Mouse (Mus musculus): Measurements from ENCODE around the gene Cspg5.

The Cspg5 gene

GRCm38 (mm10) chr9:110243221-110243833 lies at the start of gene Cspg5:
Cspg5 (plus strand) TSS chr9:110243783.
- DNase-seq (ENCODE audit: inconsistent ontology term) = no peak

- no peak for DNase-seq (ENCODE audit: inconsistent ontology term)
Observed at GRCm38 (mm10) chr9:110199870-110200269, 43.7 kb upstream of the Cspg5 start.

GRCm38 (mm10) chr9:110205526-110206404 lies 37.8 kb upstream of the Cspg5 start:
- peak; percentile 97 for DNase-seq (ENCODE audit: inconsistent ontology term)

DNA sequence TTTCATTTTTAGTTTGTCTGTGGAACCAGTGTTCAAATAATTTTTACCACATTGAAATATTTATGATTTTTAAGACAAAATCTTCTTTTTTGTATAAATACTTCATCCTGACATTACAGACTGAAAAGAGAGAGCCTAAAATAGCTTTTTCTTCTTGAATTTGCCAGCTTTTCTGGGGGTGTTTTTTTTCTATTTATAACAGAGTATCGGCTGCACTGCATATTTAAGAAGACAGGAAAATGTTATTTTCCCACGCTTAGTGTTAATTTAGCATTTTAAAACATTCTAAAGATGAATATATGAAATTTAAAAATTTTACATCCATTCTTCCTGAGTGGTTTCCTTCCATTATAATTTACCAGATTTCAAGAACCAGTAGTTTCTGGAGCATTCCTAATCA lies 37.1 kb upstream of the Cspg5 start:
- no peak for DNase-seq (ENCODE audit: inconsistent ontology term)

DNA sequence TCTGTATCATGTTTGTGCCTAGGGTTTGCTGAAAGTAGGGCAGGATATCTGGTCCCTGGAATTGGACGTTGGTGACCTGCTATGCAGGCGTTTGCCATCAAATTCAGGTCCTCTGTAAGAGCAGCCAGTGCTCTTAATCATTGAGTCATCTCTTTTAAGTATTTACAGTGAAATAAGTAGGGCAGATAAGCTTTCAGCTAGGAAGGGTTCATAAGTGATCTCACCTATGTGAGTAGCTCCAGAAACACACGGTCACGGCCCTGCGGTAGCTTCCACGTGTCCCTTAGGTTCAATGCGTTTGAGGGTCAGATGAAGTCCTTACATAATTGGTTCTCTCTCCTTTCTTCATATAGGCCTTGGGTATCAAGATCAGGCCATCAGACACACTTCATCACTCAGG lies 35.3 kb upstream of the Cspg5 start:
- no peak for DNase-seq (ENCODE audit: inconsistent ontology term)

DNA sequence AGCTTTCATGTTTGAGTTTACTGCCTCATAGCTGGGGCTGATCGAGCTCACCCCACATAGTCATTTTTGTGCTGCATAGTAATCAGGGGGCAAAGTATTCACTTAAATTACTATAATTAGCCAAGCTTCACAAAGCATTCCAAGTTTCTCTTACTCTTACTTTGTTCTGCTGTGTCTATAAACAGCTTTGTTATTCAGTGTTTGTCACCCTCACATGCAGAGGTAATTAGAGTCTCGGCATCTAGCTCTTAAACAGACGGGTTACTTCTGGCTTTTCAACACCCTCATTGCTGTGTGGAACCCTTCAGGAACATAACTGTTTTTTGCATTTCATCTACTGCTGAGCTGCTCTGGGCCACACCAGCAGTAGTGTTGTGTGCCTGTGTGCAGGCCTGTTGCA lies 34.6 kb upstream of the Cspg5 start:
- no peak for DNase-seq (ENCODE audit: inconsistent ontology term)

- DNase-seq (ENCODE audit: inconsistent ontology term) = no peak
Observed at GRCm38 (mm10) chr9:110224273-110224672, 19.3 kb upstream of the Cspg5 start.

GRCm38 (mm10) chr9:110226191-110226590 lies 17.4 kb upstream of the Cspg5 start:
- DNase-seq (ENCODE audit: inconsistent ontology term) = peak; percentile 64

- no peak for DNase-seq (ENCODE audit: inconsistent ontology term)
Observed at GRCm38 (mm10) chr9:110228671-110229070, 14.9 kb upstream of the Cspg5 start.

- no peak for DNase-seq (ENCODE audit: inconsistent ontology term)
Observed at GRCm38 (mm10) chr9:110229112-110229511, 14.5 kb upstream of the Cspg5 start.

GRCm38 (mm10) chr9:110229566-110230248 lies 13.9 kb upstream of the Cspg5 start:
- DNase-seq (ENCODE audit: inconsistent ontology term) = no peak

DNA sequence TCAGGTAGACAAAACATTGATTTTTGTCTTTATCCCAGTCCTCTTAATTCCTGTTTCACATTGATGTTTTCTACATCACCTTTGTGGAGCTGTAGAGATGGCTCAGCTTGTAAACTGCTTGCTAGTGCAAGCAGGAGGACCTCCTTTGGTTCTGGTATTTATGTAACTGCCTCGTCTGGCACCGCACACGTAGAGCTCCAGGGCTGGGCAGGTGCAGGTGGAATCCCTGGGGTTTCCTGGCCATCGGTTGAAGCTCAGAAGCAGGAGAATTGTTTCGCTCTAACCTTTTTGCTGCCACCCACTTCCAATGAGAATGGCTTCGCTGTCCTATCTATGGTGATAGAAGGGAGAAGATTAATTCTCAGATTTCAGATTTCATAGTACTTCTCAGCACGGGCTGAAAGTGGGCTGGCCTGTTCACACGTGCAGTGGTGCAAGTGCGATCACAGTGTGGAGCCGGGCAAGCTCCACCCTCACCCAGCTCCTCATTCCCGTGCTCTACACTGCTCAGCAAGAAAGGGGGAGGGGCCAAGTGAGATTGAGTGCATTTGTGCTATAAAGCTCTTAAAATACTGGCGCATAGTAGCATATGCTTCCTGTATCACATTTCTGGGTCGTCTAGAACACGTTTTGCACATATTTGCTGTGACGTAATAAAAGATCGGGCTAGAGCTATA lies 13.1 kb upstream of the Cspg5 start:
- no peak for DNase-seq (ENCODE audit: inconsistent ontology term)

DNA sequence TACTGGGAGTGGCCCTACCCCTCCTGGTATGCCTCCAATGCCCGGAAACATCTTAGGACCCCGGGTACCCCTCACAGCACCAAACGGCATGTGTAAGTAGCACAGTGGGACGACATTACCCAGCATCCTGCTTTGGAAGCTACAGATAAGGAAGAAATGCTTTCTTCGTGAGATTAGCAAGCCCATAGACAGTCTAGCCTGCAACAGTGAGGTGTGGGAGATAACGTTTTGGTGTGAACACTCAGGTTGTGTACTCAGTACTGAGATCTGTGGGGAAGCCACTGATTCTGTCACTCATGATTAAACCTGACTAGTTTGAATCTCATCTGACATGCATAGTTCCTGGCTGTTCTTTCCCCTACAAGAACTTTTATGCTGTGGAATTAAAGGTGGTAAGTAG lies 8.6 kb upstream of the Cspg5 start:
- DNase-seq (ENCODE audit: inconsistent ontology term) = no peak

GRCm38 (mm10) chr9:110244567-110244888 lies 945 bp downstream of the Cspg5 start:
- no peak for DNase-seq (ENCODE audit: inconsistent ontology term)

DNA sequence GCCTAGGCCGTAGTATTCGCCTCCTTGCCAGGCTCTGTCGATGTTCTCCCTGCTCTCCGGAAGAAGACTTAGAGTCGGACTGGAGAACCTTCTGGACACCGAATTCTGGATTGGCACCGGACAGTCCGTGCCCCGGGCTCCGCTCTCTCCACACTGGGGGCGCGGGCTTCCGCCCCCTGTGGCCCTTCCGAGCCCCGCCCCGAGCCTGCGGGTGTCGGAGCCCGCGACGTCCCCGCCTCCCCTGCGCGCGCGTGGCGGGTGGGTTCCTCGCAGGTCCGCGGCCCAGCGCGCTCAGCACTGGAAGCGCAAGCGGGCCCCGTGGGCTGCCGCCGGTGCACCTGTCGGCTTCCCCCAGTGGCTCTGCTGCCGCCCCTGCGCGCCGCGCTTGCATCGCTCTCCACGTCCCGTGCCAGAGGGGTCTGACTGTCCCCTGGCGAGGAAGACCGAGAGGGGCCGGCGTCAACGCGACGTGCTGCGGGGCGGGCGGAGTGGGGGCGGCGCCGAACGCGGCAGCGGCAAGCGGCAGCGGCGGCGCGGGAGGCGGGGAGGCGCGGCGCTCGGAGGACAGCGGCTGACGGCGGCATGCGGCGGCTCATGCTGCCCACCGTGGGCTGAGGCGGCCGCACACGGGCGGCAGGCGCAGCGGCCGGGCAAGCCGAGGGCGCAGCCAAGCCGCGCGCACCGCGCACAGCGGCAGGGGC lies 1.5 kb downstream of the Cspg5 start:
- DNase-seq (ENCODE audit: inconsistent ontology term) = peak; percentile 70

DNA sequence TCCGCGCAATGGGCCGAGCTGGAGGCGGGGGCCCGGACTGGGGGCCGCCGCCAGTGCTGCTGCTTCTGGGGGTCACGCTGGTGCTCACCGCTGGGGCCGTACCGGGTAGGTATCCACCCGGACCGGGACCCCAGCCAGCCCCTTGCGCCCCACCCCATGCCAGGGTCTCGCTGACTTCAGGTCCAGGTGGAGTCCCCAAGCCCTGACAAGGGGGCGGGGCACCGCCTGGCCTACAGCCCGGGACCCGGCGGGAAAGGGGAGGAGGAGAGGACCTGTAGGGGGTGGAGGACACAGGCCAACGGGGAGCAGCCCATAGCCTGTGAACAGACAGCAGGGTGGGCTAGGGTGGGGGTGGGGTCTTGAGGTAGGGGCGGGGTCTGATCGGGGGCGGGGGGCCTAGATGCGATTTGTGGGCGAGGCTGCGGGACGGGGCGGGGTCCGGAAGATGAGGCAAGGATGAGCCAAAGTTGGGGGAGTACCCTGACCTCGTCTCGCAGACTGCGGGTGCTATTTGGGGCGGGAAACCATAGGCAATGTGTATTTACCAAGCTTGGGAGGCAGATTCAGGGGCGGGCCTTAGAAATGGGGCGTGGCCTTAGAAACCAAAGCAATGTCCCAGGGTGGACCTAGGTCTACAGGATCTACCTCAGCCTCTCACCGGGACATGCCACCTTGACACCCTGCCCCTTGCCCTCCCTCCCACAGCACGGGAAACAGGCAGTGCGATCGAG lies 2.2 kb downstream of the Cspg5 start:
- peak; percentile 83 for DNase-seq (ENCODE audit: inconsistent ontology term)

DNA sequence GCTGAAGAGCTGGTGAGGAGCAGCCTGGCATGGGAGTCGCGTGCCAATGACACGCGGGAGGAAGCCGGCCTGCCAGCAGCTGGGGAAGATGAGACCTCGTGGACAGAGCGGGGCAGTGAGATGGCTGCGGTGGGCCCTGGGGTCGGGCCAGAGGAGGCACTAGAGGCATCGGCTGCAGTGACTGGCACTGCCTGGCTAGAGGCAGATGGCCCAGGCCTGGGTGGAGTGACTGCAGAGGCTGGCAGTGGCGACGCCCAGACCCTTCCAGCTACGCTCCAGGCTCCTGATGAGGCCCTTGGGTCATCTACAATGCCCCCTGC lies 2.7 kb downstream of the Cspg5 start:
- DNase-seq (ENCODE audit: inconsistent ontology term) = no peak

GRCm38 (mm10) chr9:110247049-110247448 lies 3.5 kb downstream of the Cspg5 start:
- DNase-seq (ENCODE audit: inconsistent ontology term) = no peak

GRCm38 (mm10) chr9:110248861-110249260 lies 5.3 kb downstream of the Cspg5 start:
- no peak for DNase-seq (ENCODE audit: inconsistent ontology term)

- peak; percentile 70 for DNase-seq (ENCODE audit: inconsistent ontology term)
Observed at GRCm38 (mm10) chr9:110249823-110250543, 6.4 kb downstream of the Cspg5 start.
